Mouse (Mus musculus): ENCODE data around the gene Plac1.

Plac1 gene

DNA sequence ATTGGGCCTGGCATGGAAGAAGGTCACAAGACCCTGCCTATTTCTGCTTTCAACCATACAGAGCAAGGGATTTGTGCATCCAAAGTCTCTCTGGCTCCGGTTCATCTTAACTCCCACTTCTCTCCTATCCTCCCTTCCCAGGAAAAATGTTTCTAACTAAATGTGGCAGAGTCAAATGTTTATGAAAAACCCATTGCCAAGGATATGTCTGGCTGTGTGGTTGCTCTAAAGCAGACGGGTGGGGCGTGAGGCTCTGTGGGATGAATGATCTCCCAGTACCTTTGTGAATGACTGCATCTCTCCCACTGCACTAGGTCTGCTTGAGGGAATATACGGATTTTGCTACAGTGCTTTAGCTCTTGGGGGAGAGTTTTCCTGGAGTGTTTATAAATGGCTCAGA lies 193.9 kb downstream of the Plac1 start:
- DNase-seq (ENCODE audit: low spot score) = no peak

DNA sequence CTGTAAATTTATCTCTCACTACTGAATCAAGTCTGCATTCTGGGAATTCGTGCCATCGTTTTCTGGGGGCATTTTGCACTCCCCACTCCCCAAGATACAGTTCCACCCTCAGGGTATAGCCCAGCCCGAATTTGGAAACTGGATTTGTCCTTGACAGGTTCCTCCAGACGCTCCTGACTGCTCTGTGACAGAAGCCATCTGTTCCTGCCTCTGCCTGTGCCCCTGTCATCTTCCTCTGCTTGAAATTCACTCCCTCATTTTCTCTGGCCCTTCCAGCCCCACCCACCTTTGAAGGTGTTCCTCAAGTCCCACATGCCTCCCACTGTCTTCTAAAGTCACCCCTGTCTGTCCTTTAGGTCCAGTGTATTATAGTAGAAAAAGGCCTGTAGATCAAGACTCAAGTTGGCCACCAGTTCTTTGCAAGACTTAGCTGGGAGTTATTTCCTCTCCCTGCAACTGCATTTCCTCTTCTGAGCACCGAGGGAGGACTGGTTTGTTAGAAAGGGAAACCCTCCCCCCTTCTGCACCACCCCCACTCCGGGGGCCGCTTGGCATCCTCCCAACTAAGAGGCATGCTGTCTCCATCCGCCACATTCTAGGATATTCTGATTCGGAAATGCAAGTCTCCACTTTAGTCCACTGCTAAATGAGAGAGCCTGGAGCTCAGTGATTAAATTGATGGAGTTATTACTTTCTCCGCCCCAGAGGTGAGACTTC lies 194.6 kb downstream of the Plac1 start:
- no peak for DNase-seq (ENCODE audit: low spot score)

DNA sequence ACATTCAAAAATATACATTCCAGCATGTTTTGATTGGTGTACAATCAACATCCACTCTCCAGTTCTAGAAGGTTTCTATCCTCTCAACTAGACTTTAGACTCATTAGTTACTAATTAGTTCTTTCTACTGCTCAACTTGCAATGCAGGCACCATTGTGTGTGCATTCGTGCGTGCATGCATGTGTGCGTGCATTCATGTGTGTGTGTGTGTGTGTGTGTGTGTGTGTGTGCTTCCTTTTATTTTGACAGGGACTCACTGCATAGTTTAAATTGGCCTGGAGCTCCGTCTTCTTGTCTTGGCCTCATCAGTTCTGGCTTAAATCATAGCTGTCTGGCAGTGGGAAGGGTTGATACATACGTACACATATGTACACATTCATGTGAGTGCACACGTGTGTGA lies 198.9 kb downstream of the Plac1 start:
- no peak for DNase-seq (ENCODE audit: low spot score)

DNA sequence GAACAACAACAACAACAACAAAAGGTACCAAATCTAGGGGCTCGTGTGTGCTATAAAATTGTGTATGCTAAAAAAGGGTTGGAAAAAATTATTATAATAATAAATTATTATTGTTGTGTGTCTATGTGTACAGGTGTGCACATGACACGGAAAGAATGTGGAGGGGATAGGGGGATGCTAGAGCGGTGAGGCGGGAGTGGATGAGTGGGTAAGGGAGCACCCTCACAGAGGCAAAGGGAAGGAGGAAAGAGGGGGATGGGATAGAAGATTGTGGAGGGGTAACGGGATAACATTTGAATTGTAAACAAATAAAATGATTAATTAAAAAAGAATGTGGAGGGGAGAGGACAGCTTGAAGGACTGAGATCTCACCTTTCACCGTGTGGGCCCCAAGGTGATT lies 199.8 kb downstream of the Plac1 start:
- DNase-seq (ENCODE audit: low spot score) = no peak

DNA sequence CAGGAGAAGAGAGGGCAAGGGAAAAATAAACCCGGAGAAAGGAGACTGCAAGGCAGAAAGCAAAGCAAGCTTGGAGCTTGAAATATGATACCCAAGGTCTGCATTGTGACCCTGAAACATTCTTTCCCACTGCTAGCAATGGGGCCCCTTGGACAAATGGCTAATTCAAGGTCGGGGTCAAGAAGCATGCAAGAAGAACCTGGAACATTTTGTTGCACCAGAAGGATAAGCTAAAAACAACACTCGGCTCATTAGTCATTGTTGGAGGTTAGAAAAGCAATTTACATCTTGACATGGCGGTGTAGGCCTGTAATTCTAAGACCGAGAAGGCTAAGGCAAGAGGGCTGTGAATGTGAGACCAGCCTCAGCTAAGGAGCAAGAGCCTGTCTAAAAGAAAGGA lies 200.3 kb downstream of the Plac1 start:
- no peak for DNase-seq (ENCODE audit: low spot score)

DNA sequence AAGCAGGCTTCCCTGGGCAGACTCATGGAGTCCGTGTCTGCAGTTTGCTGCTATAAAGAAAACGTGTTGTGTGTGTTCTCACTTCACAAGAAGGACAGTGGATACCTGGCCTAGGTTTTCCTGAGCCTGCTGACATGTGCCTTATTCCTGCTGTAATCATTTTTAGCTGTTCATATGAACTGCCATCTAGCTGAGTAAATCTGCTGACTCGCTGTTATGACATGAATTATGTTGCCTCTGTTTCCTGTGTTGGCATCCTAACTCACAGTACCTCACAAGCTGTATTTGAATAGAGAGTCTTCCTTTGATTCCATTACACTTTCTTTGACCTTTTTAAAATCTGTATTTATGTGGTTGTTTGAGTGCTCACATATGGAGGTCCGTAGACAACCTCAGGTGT lies 201.7 kb downstream of the Plac1 start:
- no peak for DNase-seq (ENCODE audit: low spot score)

DNA sequence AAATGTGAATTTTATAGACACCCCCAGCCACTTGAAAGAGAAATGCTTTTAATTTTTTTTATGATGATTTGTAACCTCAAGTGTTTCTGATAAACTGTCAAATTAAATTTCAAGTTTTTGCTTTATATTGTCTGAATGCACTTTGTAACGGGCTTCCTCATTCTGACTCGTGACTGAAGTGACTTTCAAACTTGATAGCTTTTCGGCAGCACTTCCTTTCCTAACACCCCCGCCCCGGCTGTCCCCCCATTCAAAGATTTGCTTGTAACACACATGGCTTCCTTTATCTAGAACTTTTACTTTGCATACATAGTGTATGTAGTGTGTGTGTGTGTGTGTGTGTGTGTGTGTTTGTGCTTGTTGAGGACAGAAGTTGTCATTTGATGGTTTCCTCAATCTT lies 210.4 kb downstream of the Plac1 start:
- DNase-seq (ENCODE audit: low spot score) = no peak

DNA sequence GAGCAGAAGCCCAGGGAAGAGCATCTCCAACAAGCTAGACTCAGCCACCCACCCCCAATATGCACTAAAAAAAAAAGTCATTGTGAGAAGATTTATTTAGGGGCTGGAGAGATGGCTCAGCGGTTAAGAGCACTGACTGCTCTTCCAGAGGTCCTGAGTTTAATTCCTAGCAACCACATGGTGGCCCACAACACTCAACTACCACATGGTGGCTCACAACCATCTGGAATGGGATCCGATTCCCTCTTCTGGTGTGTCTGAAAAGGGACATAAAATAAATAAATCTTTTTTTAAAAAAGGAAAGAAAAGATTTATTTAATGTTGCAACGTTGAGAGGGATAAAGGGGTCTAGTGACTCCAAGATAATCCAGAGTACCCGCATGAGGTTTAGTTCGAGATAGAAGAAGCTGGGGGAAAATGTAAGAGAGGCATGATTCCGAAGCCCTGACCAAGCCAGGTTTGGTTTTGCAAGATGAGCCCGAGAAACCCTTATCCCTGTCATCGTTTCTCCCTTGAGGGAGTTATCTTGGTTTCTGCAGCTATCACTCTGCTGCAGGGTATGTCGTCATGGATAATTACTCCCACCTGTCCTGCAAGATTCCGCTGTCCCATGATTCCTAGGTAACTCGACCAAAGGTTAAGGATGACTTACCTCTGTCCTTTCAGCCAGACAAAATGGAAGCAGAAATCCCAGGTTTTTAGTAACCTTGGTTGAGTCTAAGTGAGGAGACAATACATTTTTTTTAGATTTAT lies 214.3 kb downstream of the Plac1 start:
- DNase-seq (ENCODE audit: low spot score) = peak; percentile 34

DNA sequence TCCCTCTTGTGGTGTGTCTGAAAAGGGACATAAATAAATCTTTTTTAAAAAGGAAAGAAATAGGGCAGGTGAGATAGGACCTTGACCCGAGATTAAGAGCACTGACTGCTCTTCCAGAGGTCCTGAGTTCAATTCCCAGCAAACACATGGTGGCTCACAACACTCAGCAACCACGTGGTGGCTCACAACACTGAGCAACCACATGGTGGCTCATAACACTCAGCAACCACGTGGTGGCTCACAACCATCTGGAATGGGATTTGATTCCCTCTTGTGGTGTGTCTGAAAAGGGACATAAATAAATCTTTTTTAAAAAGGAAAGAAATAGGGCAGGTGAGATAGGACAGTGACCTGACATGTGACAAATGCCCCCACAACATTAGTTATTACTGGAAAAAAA lies 215.6 kb downstream of the Plac1 start:
- DNase-seq (ENCODE audit: low spot score) = peak; percentile 64

DNA sequence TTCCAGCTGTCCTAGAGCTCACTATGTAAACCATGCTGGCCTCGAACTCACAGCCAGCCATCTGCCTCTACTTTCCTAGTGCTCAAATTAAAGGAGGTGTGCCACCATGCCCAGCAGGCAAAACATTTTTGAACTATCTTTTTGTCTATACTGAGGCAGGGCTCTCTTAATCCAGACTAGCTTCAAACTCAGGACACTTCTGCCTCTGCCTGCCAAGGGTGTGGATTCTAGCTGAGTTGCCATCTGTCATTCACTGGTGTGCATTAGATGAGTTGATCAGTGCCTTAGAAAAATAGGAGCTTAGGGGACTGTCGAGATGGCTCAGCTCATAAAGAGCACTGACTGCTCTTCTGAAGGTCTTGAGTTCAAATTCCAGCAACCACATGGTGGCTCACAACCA lies 216.9 kb downstream of the Plac1 start:
- DNase-seq (ENCODE audit: low spot score) = no peak

All from adipocyte (in vitro differentiated cells).